Mouse (Mus musculus): ENCODE measurements around the gene Stam.
"Not testable (repeated sequence)": the region's sequence is repeated elsewhere in the genome, so short reads cannot be mapped to it uniquely, and the experiment has no call there.

The Stam gene

DNA sequence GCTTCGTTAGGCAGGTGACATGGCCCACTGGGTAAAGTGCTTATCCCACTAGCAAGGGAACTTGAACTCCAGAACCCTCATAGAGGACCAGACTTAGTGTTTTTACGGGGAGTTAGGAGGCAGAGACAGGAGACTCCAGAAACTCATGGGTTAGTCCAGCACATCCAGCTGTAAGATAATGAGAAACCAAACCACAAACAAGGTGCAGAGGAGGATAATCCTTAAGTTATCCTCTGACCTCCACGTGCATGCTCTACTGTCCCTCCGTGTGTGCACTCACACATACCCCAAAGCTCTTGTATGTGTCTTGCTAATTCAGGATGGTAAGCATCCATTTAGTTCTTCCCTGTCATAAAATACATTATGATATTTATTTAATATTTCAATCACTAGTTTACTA lies 117.7 kb downstream of the Stam start:
- DNase-seq (ENCODE audit: low spot score in 2 of 2), result no peak

DNA sequence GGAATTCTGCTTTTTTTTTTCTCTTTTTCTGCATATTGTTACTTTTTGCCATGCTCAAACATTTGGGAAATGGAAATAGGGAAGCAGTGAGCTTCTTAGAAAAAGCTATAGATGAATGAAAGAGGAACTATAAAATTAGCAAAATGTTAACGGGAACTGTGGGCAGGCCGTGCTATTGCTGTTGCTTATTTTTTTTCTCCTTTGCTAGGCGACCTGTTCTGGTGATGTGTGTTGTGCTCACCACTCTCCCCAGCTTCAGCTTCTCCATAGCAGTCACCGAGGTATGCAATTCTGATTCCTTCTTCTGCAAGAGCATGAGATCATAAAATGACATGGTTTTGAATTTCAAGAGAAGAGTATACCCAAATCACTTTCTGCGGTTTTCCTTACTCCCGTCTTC lies 118.1 kb downstream of the Stam start:
- peak in 1 of 2 experiments; percentile 23 for DNase-seq (ENCODE audit: low spot score in 2 of 2)

GRCm38 (mm10) chr2:14198325-14198903 lies 124.5 kb downstream of the Stam start:
- not testable (repeated sequence) for DNase-seq (ENCODE audit: low spot score in 2 of 2)
